Comparison of ENCODE assay signal across 26 mouse cellular contexts in genomic region chr14:76872976-76873375, GRCm38 (mm10).
DNase-seq lines count a peak whose midpoint lies in the region; ATAC-seq and TF ChIP-seq lines count a peak whose summit lies in the region.
"Had no signal": no experiment of that assay in that cellular context is flagged by ENCODE, and none has a peak within 500 bp of the region (broad histone marks: within the 10 kb centered on the region; RNA-seq: fewer than 3 reads in every experiment).

No protein-coding gene starts in this region.

- H3K36me3 ChIP-seq in kidney, adult 2 months (ENCODE audit: control insufficient read depth, insufficient read depth, low read length): no peaks in the 10 kb centered on the region
- H3K36me3 ChIP-seq in kidney, embryonic 14.5 days (ENCODE audit: control insufficient read depth, insufficient read depth, low read length): no peaks in the 10 kb centered on the region
- no peaks in the 10 kb centered on the region for H3K36me3 ChIP-seq in lung, embryonic 16.5 days (ENCODE audit: control insufficient read depth, insufficient read depth, low read length)
- H3K36me3 ChIP-seq: embryonic facial prominence, embryonic 12.5 days; embryonic facial prominence, embryonic 15.5 days; heart, embryonic 10.5 days; heart, embryonic 13.5 days had no signal

- TF ChIP-seq CTCF in kidney, adult 2 months (conservative IDR thresholded peaks at IDR 0.05; ENCODE audit: insufficient read depth, insufficient read length, low read depth, low read length): no peak
- TF ChIP-seq CTCF in layer of hippocampus, adult 2 months (conservative IDR thresholded peaks at IDR 0.05): no peak

- H3K4me2 ChIP-seq in kidney, embryonic 14.5 days (replicated peaks; ENCODE audit: low read depth, low read length): no peak overlapping the region
- no peak overlapping the region for H3K4me2 ChIP-seq in lung, embryonic 16.5 days (ENCODE audit: low read depth, low read length)
- H3K4me2 ChIP-seq: embryonic facial prominence, embryonic 12.5 days; embryonic facial prominence, embryonic 15.5 days; heart, embryonic 13.5 days; hindbrain, embryonic 14.5 days had no signal

- no peak for ATAC-seq in kidney, embryonic 14.5 days (ENCODE audit: low FRiP score, low TSS enrichment)
- no peak for ATAC-seq in lung, embryonic 16.5 days (ENCODE audit: low read depth)
- ATAC-seq: activated CD4-positive, CD25-positive, alpha-beta regulatory T cell, adult 4 months; forebrain, embryonic 14.5 days; forebrain, postnatal 0 days had no signal

- no peaks in the 10 kb centered on the region for H3K27me3 ChIP-seq in kidney, adult 2 months (replicated peaks; ENCODE audit: control insufficient read depth, insufficient read depth, low read length)
- no peaks in the 10 kb centered on the region for H3K27me3 ChIP-seq in kidney, embryonic 14.5 days (ENCODE audit: control insufficient read depth, insufficient read depth, low read length)
- no peaks in the 10 kb centered on the region for H3K27me3 ChIP-seq in lung, embryonic 16.5 days (ENCODE audit: control insufficient read depth, insufficient read depth, low read depth, low read length)
- H3K27me3 ChIP-seq: embryonic facial prominence, embryonic 12.5 days; embryonic facial prominence, embryonic 15.5 days; heart, embryonic 13.5 days had no signal

- H3K9ac ChIP-seq in kidney, embryonic 14.5 days (ENCODE audit: low read depth, low read length): no peak overlapping the region
- H3K9ac ChIP-seq in lung, embryonic 16.5 days (ENCODE audit: low read length): no peak overlapping the region
- H3K9ac ChIP-seq: embryonic facial prominence, embryonic 12.5 days; embryonic facial prominence, embryonic 15.5 days; forebrain, postnatal 0 days; heart, embryonic 13.5 days; hindbrain, embryonic 14.5 days had no signal

- DNase-seq in heart, adult 11 months: peak; percentile 78
- no peak for DNase-seq in heart, adult 18-20 months
- DNase-seq in kidney, adult 2 months: peak; percentile 59
- DNase-seq in layer of hippocampus, adult 2 months (ENCODE audit: low spot score in 2 of 2): no peak
- no peak for DNase-seq in layer of hippocampus, postnatal 10 days (ENCODE audit: low spot score in 2 of 2)
- DNase-seq in lung, adult 18-20 months: no peak
- DNase-seq: adrenal gland, postnatal 10 days; adrenal gland, postnatal 36 days; cerebellum, adult 18-20 months; cerebellum, adult 9-10 months; cerebellum, postnatal 14 days; forebrain, postnatal 0 days; gastrocnemius, adult 2 months; gastrocnemius, postnatal 14 days; heart, adult 2 months; heart, postnatal 14 days; heart, postnatal 4 days had no signal

- H3K4me1 ChIP-seq in kidney, adult 2 months (ENCODE audit: control insufficient read depth, insufficient read depth, low read length): peaks cover 22% of the 10 kb centered on the region; the same call in 1 of the 2 replicates
- H3K4me1 ChIP-seq in kidney, embryonic 14.5 days (ENCODE audit: control insufficient read depth, insufficient read depth, low read length): peaks cover 16% of the 10 kb centered on the region
- peaks cover 29% of the 10 kb centered on the region for H3K4me1 ChIP-seq in lung, embryonic 16.5 days (replicated peaks; ENCODE audit: control insufficient read depth, insufficient read depth, low read length)

- H3K4me3 ChIP-seq in kidney, adult 2 months (ENCODE audit: insufficient read depth, low read depth, low read length): no peak overlapping the region
- no peak overlapping the region for H3K4me3 ChIP-seq in kidney, embryonic 14.5 days (ENCODE audit: low read length)
- H3K4me3 ChIP-seq in layer of hippocampus, adult 2 months: no peak overlapping the region
- no peak overlapping the region for H3K4me3 ChIP-seq in lung, embryonic 16.5 days (ENCODE audit: low read length)
- H3K4me3 ChIP-seq: embryonic facial prominence, embryonic 12.5 days; embryonic facial prominence, embryonic 15.5 days; gastrocnemius, adult 2 months; heart, adult 2 months; heart, embryonic 10.5 days; heart, embryonic 13.5 days had no signal

- WGBS in kidney, adult 2 months: 80% methylated on average over 6 of the region's 6 CpGs
- WGBS in kidney, embryonic 14.5 days: 96% methylated on average over 6 of the region's 6 CpGs
- 94% methylated on average over 6 of the region's 6 CpGs for WGBS in lung, embryonic 16.5 days

- H3K9me3 ChIP-seq in kidney, embryonic 14.5 days (ENCODE audit: control insufficient read depth, low read length): 0 out of 2 replicates have a peak, but pooled peaks cover 4% of the 10 kb centered on the region
- H3K9me3 ChIP-seq in lung, embryonic 16.5 days (ENCODE audit: control insufficient read depth, low read length): peaks cover 4% of the 10 kb centered on the region; the same call in 1 of the 2 replicates
- H3K9me3 ChIP-seq: embryonic facial prominence, embryonic 12.5 days; embryonic facial prominence, embryonic 15.5 days; heart, embryonic 10.5 days; heart, embryonic 13.5 days had no signal

- H3K27ac ChIP-seq in kidney, adult 2 months (ENCODE audit: insufficient read depth, low read depth, low read length): no peak overlapping the region
- no peak overlapping the region for H3K27ac ChIP-seq in kidney, embryonic 14.5 days (ENCODE audit: low read depth, low read length)
- H3K27ac ChIP-seq in layer of hippocampus, adult 2 months: peak overlapping the region; percentile 24
- peak overlapping the region; percentile 21; the same call in 1 of the 2 replicates for H3K27ac ChIP-seq in lung, embryonic 16.5 days (ENCODE audit: low read length)
- H3K27ac ChIP-seq: embryonic facial prominence, embryonic 12.5 days; embryonic facial prominence, embryonic 15.5 days; heart, adult 2 months; heart, embryonic 13.5 days; hindbrain, embryonic 14.5 days had no signal

- TF ChIP-seq POLR2A in kidney, adult 2 months (IDR thresholded peaks at IDR 0.05; ENCODE audit: low read depth, low read length): no peak

Comparison
In these comparisons a context has a peak if more than half of its experiments do, and no peak if none do; other contexts are left out.
1. DNase-seq: peak in heart, adult 11 months (single experiment) and kidney, adult 2 months (single experiment); none in heart, adult 18-20 months (0 of 2), layer of hippocampus, adult 2 months (0 of 2), layer of hippocampus, postnatal 10 days (0 of 2) and lung, adult 18-20 months (0 of 2).
2. H3K27ac ChIP-seq: peak in layer of hippocampus, adult 2 months (single experiment) and lung, embryonic 16.5 days (single experiment); none in kidney, adult 2 months (single experiment) and kidney, embryonic 14.5 days (single experiment).